Mouse (Mus musculus) limb, embryonic 15.5 days (tissue): ENCODE data around the gene Gm42742. TPM values are rescaled to one million over a fixed set of nuclear protein-coding genes. Genes with fewer than 3 reads are reported as not detected.

ENCODE experiments used
- ATAC-seq: fragments of 200-750 bp; cut with Nextera tagmentation; 2 replicates; pipeline ENCODE4 v1.8.0; 2017; ENCODE audit warnings: low read depth, moderate TSS enrichment; ENCODE audit not compliant: insufficient number of reproducible peaks, low FRiP score, low TSS enrichment
- H3K27ac ChIP-seq: fragments of 300-500 bp; sonication (generic); 2 replicates; pipeline ENCODE4 v1.5.1; 2015; ENCODE audit warnings: moderate library complexity, mild to moderate bottlenecking, inconsistent platforms
- H3K27me3 ChIP-seq: fragments of 300-500 bp; sonication (generic); 2 replicates; pipeline ENCODE4 v1.6.1; 2015; ENCODE audit warnings: inconsistent platforms
- H3K36me3 ChIP-seq: fragments of 300-500 bp; sonication (generic); 2 replicates; pipeline ENCODE4 v1.6.1; 2015; ENCODE audit warnings: inconsistent platforms
- H3K4me1 ChIP-seq: fragments of 300-500 bp; sonication (generic); 2 replicates; pipeline ENCODE4 v1.6.1; 2015; ENCODE audit warnings: inconsistent platforms
- H3K4me2 ChIP-seq: fragments of 300-500 bp; sonication (generic); 2 replicates; pipeline ENCODE4 v1.6.1; 2015; ENCODE audit warnings: mild to moderate bottlenecking, inconsistent platforms
- H3K4me3 ChIP-seq: fragments of 300-500 bp; sonication (generic); 2 replicates; pipeline ENCODE4 v1.5.1; 2015; ENCODE audit warnings: mild to moderate bottlenecking, inconsistent platforms
- H3K9ac ChIP-seq: fragments of 300-500 bp; sonication (generic); 2 replicates; pipeline ENCODE4 v1.6.1; 2015; ENCODE audit warnings: inconsistent platforms
- H3K9me3 ChIP-seq: fragments of 300-500 bp; sonication (generic); 2 replicates; pipeline ENCODE4 v1.6.1; 2016; ENCODE audit warnings: inconsistent platforms
- WGBS: fragments of 180-500 bp; shearing (Covaris S2); methylation state at CpG from one replicate; pipeline ENCODE4 v1.1.7; 2015; 5-methylcytosine and 5-hydroxymethylcytosine counted together
- polyA plus RNA-seq: library from polyadenylated mRNA; unstranded; fragments of >200 nt; fragmentation: Nextera tagmentation; extraction: Ambion mirVana; gene quantifications from 2 replicates; pipeline ENCODE4 v1.2.1, GENCODE M21; 2015

Gene Gm42742
- polyA plus RNA-seq, 1 experiment from 2014 or later, result 58.2 TPM

DNA sequence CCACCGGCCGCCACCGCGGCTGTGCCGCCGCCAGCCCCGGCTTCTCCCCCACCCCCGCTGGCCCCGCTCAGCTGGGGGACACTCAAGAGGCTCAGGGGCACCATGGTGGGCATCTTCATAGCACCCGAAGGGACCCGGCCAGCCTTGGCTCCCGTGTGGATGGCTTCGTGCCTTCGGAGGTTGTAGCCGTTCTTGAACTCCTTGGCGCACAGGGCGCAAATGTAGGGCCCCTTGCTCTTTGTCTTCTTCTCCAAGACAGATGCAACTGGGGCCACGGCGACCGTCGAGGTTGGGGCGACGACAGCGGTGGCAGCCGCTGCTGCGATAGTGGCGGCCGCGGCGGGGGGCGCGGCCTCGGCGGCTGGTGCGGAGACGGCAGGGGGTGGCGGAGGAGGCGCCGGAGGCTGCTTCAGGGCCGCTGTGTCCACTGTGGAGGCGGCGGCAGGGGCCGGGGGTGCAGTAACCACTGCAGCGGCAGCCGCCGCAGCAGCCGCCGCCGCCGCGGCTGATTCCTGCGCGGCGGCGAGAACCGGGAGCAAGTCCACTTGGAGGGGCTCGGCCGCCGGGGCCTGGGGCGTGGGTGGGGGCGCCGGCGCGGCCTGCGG is 4.8 kb upstream of the Gm42742 start:
- under 1% methylated on average over 63 of the region's 65 CpGs for WGBS
- H3K27ac ChIP-seq, result peak overlapping the region; percentile 98
- ATAC-seq, result no peak
- no peaks in the 10 kb centered on the region for H3K9me3 ChIP-seq
- peak overlapping the region; percentile 88 for H3K4me3 ChIP-seq
- H3K4me2 ChIP-seq, result peak overlapping the region; percentile 82
- peaks cover 44% of the 10 kb centered on the region for H3K36me3 ChIP-seq
- no peaks in the 10 kb centered on the region for H3K27me3 ChIP-seq
- peaks cover 48% of the 10 kb centered on the region for H3K4me1 ChIP-seq
- peak overlapping the region; percentile 97 for H3K9ac ChIP-seq

GRCm38 (mm10) chr7:127024755-127025555 is 4.1 kb upstream of the Gm42742 start:
- ATAC-seq, result 0 out of 2 replicates have a peak, but pooled peaks have one; percentile 2
- peaks cover 37% of the 10 kb centered on the region for H3K36me3 ChIP-seq
- H3K4me3 ChIP-seq, result peak overlapping the region; percentile 88
- WGBS, result 1% methylated on average over 30 of the region's 30 CpGs
- peak overlapping the region; percentile 97 for H3K9ac ChIP-seq
- peak overlapping the region; percentile 98 for H3K27ac ChIP-seq
- H3K27me3 ChIP-seq, result no peaks in the 10 kb centered on the region
- H3K9me3 ChIP-seq, result no peaks in the 10 kb centered on the region
- peak overlapping the region; percentile 82 for H3K4me2 ChIP-seq
- H3K4me1 ChIP-seq, result peaks cover 55% of the 10 kb centered on the region

DNA sequence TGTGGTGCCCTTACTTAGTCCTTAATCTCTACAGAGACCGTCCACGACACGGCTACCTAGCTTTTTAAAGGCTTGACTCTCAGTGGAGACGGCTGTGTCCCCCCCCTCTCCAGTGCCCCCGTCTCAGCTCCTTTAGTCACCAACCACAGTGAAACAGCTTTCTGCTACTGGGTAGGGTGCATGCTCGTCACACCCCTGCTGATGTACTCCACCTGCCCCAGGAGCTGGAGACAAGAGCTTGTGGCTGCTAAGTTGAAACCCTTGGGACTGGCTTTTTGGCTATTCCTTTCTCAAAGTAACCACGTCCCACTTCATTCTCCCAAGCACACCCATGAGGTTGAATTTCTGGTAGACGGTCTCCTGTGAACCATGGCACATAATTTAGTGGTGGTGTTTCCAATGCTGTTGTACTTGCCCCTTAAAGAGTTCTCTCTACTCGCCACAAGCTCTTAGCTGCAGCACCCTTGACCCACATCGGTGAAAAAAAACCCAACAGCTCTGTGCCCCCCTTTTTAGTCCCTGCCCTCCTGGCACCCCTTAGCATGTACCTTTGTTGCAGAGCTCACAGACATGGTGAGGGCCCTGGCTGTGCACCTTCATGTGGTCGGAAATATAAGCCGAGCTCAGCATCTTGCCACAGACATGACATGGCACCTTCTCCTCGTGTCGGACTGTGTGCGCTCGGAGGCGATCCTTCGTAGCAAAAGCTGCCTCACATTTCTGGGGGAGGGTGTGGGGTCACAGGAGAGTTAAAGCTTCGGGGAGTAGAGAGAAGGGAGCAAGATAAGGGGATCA is 3.2 kb upstream of the Gm42742 start:
- Histone ChIP-seq H3K36me3 (peaks cover 30% of the 10 kb centered on the region), H3K9ac (peak overlapping the region; percentile 97; the same call in 1 of the 2 replicates), H3K4me1 (peaks cover 64% of the 10 kb centered on the region), H3K27ac (peak overlapping the region; percentile 98; the same call in 1 of the 2 replicates), H3K4me2 (peak overlapping the region; percentile 82), H3K9me3 (no peaks in the 10 kb centered on the region), H3K4me3 (peak overlapping the region; percentile 88), H3K27me3 (no peaks in the 10 kb centered on the region)
- 19% methylated on average over 19 of the region's 19 CpGs for WGBS
- no peak for ATAC-seq

DNA sequence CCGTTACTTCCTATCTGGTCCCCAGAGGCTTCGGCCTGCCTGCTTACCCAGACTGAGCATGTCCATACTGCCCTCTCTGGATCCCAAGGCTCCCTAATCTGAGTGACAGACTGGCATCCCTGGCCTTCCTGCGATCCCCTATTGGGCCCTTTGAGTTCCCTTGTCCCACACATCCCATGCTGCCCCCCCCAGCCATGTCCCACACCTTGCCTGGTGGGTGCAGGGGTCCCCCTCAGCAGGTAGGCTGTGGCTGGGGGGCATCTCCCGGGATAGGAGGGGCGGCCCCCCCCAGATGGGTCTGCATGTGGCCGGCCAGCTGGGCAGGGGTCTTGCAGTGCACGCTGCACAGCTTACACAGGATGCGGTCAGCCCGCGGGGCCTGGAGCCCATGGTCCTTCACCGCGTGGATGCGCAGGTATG is 2.4 kb upstream of the Gm42742 start:
- peaks cover 72% of the 10 kb centered on the region for H3K4me1 ChIP-seq
- WGBS, result 67% methylated on average over 13 of the region's 13 CpGs
- no peaks in the 10 kb centered on the region for H3K27me3 ChIP-seq
- no peaks in the 10 kb centered on the region for H3K9me3 ChIP-seq
- peak overlapping the region; percentile 89 for H3K27ac ChIP-seq
- H3K4me2 ChIP-seq, result peak overlapping the region; percentile 82
- ATAC-seq, result no peak
- H3K36me3 ChIP-seq, result peaks cover 28% of the 10 kb centered on the region
- H3K4me3 ChIP-seq, result peak overlapping the region; percentile 88
- peak overlapping the region; percentile 97; the same call in 1 of the 2 replicates for H3K9ac ChIP-seq

- Histone ChIP-seq H3K9ac (no peak overlapping the region; the same call in 1 of the 2 replicates), H3K4me2 (peak overlapping the region; percentile 82), H3K27me3 (no peaks in the 10 kb centered on the region), H3K4me1 (peaks cover 72% of the 10 kb centered on the region), H3K36me3 (peaks cover 28% of the 10 kb centered on the region), H3K27ac (peak overlapping the region; percentile 89), H3K4me3 (peak overlapping the region; percentile 88; the same call in 1 of the 2 replicates), H3K9me3 (no peaks in the 10 kb centered on the region)
- ATAC-seq, result no peak
- WGBS, result 80% methylated on average over 7 of the region's 7 CpGs
Observed at GRCm38 (mm10) chr7:127022528-127023271, 1.8 kb upstream of the Gm42742 start.

GRCm38 (mm10) chr7:127021563-127022527 is 948 bp upstream of the Gm42742 start:
- no peak for ATAC-seq
- H3K27me3 ChIP-seq, result no peaks in the 10 kb centered on the region

DNA sequence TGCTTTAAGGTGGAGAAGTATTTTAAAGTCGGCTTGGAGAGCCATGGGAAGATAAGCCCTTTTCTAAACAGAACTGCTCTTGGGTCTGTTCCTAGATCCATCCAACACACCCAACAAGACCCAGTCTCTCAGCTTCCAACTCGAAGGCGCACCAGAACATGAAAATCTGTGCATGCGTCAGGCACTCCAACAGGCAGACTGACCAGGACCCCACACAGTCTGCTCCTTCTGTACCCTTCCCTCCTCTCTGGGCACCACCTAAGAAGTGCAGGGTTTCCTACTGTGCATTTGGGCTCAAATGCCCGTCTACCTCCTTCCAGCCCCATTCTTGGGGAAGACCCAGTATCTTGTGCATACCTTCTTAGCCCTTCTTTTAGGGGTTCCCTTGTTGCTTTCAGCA is 406 bp downstream of the Gm42742 start:
- peak overlapping the region; percentile 64 for H3K9ac ChIP-seq
- H3K27ac ChIP-seq, result peak overlapping the region; percentile 89
- WGBS, result 34% methylated on average over 5 of the region's 5 CpGs
- no peak for ATAC-seq
- peak overlapping the region; percentile 63 for H3K4me3 ChIP-seq
- H3K36me3 ChIP-seq, result peaks cover 30% of the 10 kb centered on the region
- no peaks in the 10 kb centered on the region for H3K27me3 ChIP-seq
- H3K4me1 ChIP-seq, result peaks cover 84% of the 10 kb centered on the region
- H3K9me3 ChIP-seq, result no peaks in the 10 kb centered on the region
- H3K4me2 ChIP-seq, result peak overlapping the region; percentile 85

More at GRCm38 (mm10) chr7:127021563-127022527, 948 bp upstream of the Gm42742 start:
- H3K4me3 ChIP-seq, result peak overlapping the region; percentile 88
- H3K36me3 ChIP-seq, result peaks cover 28% of the 10 kb centered on the region
- H3K4me1 ChIP-seq, result peaks cover 73% of the 10 kb centered on the region
- H3K4me2 ChIP-seq, result peak overlapping the region; percentile 85
- peak overlapping the region; percentile 89 for H3K27ac ChIP-seq
- H3K9ac ChIP-seq, result peak overlapping the region; percentile 64
- no peaks in the 10 kb centered on the region for H3K9me3 ChIP-seq
- WGBS, result 46% methylated on average over 5 of the region's 5 CpGs

DNA sequence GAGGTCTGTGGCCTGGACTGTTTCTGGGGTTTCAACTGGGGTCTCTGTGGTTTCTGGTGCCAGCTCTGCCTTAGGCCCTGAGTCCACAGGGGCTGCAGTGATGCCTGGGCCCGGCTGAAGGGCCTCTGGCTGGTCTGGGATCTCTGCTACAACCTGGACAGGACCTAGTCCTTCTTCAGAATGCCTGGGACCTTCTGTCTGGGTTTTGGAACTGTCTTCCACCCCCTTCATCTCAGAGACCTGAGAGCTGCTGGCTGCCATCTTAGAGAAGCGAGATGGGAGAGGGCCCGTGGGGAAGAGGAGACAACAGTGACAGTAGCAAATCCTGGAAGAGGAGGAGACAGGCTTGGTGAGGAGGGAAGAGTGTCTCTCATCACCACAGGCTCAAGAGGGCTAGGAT is 866 bp downstream of the Gm42742 start:
- H3K27ac ChIP-seq, result peak overlapping the region; percentile 89
- H3K4me1 ChIP-seq, result peaks cover 89% of the 10 kb centered on the region
- peak overlapping the region; percentile 85 for H3K4me2 ChIP-seq
- no peaks in the 10 kb centered on the region for H3K27me3 ChIP-seq
- no peaks in the 10 kb centered on the region for H3K9me3 ChIP-seq
- ATAC-seq, result no peak
- H3K9ac ChIP-seq, result peak overlapping the region; percentile 64
- WGBS, result 54% methylated on average over 3 of the region's 3 CpGs
- H3K36me3 ChIP-seq, result peaks cover 35% of the 10 kb centered on the region
- peak overlapping the region; percentile 63 for H3K4me3 ChIP-seq

DNA sequence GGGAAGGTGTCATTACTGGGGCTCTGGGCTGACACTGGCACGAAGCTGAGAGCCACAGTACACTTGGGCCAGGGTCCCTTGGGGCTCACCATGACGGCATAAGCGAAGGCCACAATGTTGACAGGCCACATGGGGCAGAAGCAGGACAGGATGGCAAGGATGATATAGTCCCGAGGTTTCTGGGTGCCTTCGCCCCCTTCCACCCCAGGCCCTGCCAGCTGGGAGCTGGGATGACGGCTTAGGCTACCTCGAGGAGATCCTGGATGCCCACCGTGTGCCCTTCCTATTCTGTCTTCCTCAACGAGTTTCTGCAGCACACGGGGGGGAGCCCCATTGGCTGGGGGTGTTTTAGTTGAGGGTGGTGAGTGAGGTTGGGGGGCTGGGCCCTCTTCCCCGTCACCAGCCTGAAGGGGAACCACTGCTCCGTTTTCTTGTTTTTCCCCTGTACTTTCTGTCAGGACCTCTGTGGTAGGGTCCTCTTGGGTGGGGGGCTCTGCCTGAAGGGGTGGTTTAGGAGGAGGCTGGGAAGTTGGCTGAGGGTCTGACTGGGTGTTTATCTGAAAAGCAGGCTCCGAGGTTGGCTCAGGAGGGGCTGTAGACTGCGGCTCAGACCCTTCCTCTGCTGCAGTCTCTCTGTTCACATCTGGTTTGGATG is 1.5 kb downstream of the Gm42742 start:
- H3K4me3 ChIP-seq, result peak overlapping the region; percentile 63
- H3K4me2 ChIP-seq, result peak overlapping the region; percentile 85
- H3K36me3 ChIP-seq, result peaks cover 36% of the 10 kb centered on the region
- H3K27ac ChIP-seq, result peak overlapping the region; percentile 89
- H3K9ac ChIP-seq, result peak overlapping the region; percentile 64
- ATAC-seq, result no peak
- peaks cover 88% of the 10 kb centered on the region for H3K4me1 ChIP-seq
- WGBS, result 65% methylated on average over 14 of the region's 14 CpGs
- no peaks in the 10 kb centered on the region for H3K27me3 ChIP-seq
- H3K9me3 ChIP-seq, result no peaks in the 10 kb centered on the region
